Mouse (Mus musculus) central nervous system, embryonic 18 days (tissue): ENCODE results near the gene Gstm6. TPM values are rescaled to one million over a fixed set of nuclear protein-coding genes. Genes with fewer than 3 reads are reported as not detected.

Source experiments
- polyA plus RNA-seq: library from polyadenylated mRNA; depleted of rRNA; stranded (reverse); fragments of >200 nt; gene quantifications from 2 replicates; pipeline ENCODE4 v1.2.3, GENCODE M21; 2012; rRNA removed

The Gstm6 gene
- 10.0 and 10.6 TPM in 2 replicates for polyA plus RNA-seq

DNA sequence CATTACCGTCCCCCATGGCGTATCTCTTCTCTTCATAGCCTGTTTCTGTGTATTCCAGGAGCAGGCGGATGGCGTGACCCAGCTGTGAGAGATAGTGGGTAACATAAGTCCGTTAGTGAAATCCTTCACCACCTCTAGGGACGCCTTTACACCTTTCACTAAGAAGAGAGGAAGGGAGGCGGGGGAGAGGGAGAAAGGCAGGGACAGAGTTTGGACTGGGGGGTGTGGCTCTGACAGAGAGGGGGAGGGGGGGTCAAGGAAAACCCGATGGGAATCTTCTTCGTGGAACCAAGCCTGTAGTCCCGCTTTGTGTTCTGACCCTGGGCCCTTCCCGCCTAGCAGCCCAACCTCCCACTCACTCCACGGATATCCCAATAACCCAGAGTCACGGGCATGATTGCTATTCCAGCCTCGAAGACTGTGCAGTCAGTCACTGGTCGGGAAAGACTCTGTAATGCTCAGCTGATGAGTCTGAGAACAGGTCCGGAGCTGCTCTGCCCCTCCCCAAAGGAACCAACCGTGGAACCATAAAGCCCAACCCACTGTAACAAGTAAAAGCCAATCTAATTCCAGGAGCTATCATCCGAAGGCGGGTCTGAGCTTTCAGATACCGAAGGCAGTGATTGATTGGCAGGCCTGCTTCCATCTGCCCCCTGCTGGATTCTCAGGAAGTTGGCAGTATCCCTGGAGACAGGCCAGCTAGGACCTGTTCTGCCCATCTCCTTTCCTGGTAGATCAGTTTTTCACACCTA is at the start of gene Gstm6:
TSS of gene Gstm6 (minus strand) at position 511 of the 752 bp plus-strand sequence.

DNA sequence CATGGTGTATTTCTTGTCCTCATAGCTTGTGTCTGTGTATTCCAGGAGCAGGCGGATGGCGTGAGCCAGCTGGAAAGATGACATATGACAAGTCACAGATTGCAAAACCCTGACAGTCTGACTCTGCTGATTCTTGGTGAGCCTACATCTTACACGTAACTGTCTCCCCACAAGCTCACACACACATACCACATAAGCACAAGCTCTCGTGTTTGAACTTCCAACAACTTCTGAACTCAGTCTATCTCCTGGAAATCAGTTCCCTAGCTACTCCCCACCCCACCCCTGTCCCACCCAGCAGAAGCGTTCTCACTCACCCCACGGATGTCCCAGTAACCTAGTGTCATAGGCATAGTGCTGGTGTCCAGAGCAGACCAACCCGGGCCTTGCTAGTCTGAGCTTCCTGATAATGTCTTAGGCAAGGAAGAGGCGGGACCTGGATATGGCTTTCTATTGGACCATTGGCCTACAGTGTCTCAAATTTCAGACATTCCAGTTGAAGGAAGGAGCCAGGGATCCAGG is 42.6 kb upstream of the Gstm6 start, which contains the start of gene Gstm2:
TSS of gene Gstm2 (minus strand) at position 413 of the 522 bp plus-strand sequence.

DNA sequence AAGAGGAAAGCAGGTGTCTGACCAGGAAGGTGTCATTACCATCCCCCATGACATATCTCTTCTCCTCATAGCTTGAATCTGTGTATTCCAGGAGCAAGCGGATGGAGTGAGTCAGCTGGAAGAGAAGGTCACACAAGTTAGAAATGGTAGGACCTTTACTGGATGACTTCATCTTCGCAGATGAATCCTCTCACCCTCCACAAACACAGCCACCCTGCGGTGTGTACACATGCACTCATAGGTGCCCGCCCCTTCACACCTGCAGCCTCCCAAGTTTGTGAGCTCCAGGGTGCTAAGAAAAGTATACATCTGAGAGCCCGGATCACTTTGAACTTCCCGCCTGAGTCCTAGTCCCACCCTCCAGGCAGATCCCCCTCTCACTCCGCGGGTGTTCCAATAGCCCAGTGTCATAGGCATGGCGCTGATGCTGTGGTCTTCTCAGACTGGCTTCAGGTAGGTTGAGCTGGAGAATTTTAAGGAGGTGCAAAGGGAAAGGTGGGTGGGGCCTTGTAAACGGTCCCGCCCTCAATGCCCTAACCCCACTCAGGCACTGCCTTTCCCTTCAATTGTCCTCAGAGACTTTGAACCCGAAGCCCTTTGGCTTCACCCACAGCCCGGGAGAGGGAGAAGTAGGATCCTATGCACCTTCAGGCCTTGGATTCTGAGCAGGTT is 25.3 kb upstream of the Gstm6 start, which contains the start of gene Gstm3:
TSS of gene Gstm3 (minus strand) at position 560 of the 672 bp plus-strand sequence.

DNA sequence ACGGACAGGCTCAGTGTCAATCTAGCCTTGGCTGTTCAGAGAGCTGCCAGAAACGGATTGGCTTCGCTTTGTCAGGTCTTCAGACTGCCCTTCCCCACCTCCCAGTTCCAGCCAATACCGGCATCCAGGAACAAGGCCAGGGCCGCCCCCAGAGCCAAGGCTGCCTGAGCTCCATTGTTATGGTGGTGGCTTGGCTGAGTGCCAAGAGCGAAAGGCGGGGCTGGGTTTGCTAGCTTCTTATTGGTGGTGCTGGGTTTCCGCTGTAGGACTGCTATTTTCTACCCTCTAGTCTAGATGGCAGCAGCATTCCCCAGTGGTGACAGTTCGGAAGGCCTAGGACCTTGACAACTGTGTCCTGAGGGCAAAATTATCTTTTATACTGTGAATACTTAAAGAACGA is 11.9 kb downstream of the Gstm6 start, which contains the start of gene Gstm7:
TSS of gene Gstm7 (minus strand) at position 148 of the 400 bp plus-strand sequence.

DNA sequence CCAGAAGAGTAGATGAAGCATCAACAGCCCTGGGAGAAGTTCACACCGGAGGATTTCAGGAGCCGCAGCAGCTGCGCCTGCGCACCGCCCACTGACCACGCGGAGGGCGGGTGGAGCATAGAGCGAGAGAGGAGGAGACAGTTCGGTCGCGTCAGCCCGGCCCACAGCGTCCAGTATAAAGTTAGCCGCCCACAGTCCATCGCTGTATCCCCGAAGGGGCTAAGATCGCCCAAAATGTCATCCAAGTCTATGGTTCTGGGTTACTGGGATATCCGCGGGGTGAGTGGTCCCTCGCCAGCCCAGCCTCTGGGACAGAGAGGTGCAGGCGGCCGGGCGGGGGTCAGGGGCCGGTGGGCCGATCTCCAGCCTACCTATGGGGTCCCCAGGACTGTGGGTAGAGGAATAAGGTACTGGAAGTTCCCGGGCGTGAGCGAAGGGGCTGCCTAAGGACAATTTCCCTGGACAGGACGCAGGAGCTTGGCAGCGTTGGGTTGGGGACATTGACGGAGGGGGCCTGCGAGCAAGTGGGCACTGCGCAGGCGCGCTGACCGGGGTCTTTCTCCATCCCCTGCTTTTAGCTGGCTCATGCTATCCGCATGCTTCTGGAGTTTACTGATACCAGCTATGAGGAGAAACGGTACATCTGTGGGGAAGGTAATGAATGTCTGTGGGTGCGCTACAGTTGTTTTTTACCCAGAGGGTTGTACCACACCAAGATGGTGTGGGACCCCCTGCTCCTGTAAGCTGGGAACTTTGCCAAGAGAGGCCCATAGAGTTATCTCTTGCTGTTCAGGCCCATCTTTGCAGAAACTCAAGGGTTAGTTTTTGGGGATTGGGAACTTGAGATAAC is 47.6 kb downstream of the Gstm6 start, which contains the start of gene Gstm5:
TSS of gene Gstm5 (plus strand) at position 102 of the 850 bp plus-strand sequence.

Other genes starting within 250 kb of the Gstm6 start
- 201 and 208 TPM in 2 replicates for gene Ahcyl1, start 247.2 kb downstream of the Gstm6 start, polyA plus RNA-seq
- 7.5 and 8.0 TPM in 2 replicates for gene Csf1, start 183.3 kb downstream of the Gstm6 start, polyA plus RNA-seq
- gene Eps8l3, start 66.5 kb downstream of the Gstm6 start, polyA plus RNA-seq: 0.03 TPM in 1 of 2 replicates, not detected in the other
- 158 and 185 TPM in 2 replicates for gene Gstm5, start 47.9 kb downstream of the Gstm6 start, polyA plus RNA-seq
- 40.9 and 45.0 TPM in 2 replicates for gene Gstm7, start 11.9 kb downstream of the Gstm6 start, polyA plus RNA-seq
- gene Gstm3, start 25.5 kb upstream of the Gstm6 start, polyA plus RNA-seq: not detected in 2 replicates
- 6.8 and 8.2 TPM in 2 replicates for gene Gstm2, start 42.7 kb upstream of the Gstm6 start, polyA plus RNA-seq
- 86.3 and 90.3 TPM in 2 replicates for gene Gstm1, start 74.2 kb upstream of the Gstm6 start, polyA plus RNA-seq
- gene Gstm4, start 101.1 kb upstream of the Gstm6 start, polyA plus RNA-seq: 17.0 and 18.1 TPM in 2 replicates
- gene Ampd2, start 142.9 kb upstream of the Gstm6 start, polyA plus RNA-seq: 90.2 and 99.8 TPM in 2 replicates
- gene Gnat2, start 149.0 kb upstream of the Gstm6 start, polyA plus RNA-seq: 0.10 and 0.20 TPM in 2 replicates
- gene Gnai3, start 202.4 kb upstream of the Gstm6 start, polyA plus RNA-seq: 79.9 and 83.6 TPM in 2 replicates
- 5.2 TPM in 2 replicates for gene Gpr61, start 211.1 kb upstream of the Gstm6 start, polyA plus RNA-seq
- gene Amigo1, start 242.6 kb upstream of the Gstm6 start, polyA plus RNA-seq: 19.0 and 19.8 TPM in 2 replicates